7 mouse cellular contexts compared by ENCODE assay signal in genomic region chr9:110631191-110631590, GRCm38 (mm10). TPM values are rescaled to one million over a fixed set of nuclear protein-coding genes. Genes with fewer than 3 reads are reported as not detected.
DNase-seq lines count a peak whose midpoint lies in the region; ATAC-seq and TF ChIP-seq lines count a peak whose summit lies in the region.

No protein-coding gene starts in this region.

- TF ChIP-seq CTCF in spleen, adult 2 months (IDR thresholded peaks at IDR 0.05; ENCODE audit: extremely low read depth, insufficient read depth, insufficient read length, insufficient replicate concordance), result peak; percentile 51; the same call in 1 of the 2 replicates
- peak; percentile 62 for TF ChIP-seq CTCF in bone marrow, adult 2 months (IDR thresholded peaks at IDR 0.05; ENCODE audit: control insufficient read depth, insufficient read depth, low read length)

- no peak for TF ChIP-seq POLR2A in spleen, adult 2 months (IDR thresholded peaks at IDR 0.05; ENCODE audit: low read depth, low read length)
- no peak for TF ChIP-seq POLR2A in bone marrow, adult 2 months (IDR thresholded peaks at IDR 0.05; ENCODE audit: borderline replicate concordance, control insufficient read depth, low read depth, low read length)

- no peaks in the 10 kb centered on the region for H3K27me3 ChIP-seq in spleen, adult 2 months (ENCODE audit: control insufficient read depth, insufficient read depth, low read length)
- H3K27me3 ChIP-seq in forebrain, embryonic 15.5 days, result peaks cover 6% of the 10 kb centered on the region; the same call in 1 of the 2 replicates
- peaks cover 5% of the 10 kb centered on the region; the same call in 1 of the 2 replicates for H3K27me3 ChIP-seq in kidney, embryonic 14.5 days (ENCODE audit: control insufficient read depth, insufficient read depth, low read length)
- H3K27me3 ChIP-seq in midbrain, embryonic 12.5 days, result peaks cover 66% of the 10 kb centered on the region

- peak overlapping the region; percentile 24 for H3K9ac ChIP-seq in forebrain, embryonic 15.5 days (replicated peaks)
- no peak overlapping the region for H3K9ac ChIP-seq in kidney, embryonic 14.5 days (ENCODE audit: low read depth, low read length)
- H3K9ac ChIP-seq in midbrain, embryonic 12.5 days (replicated peaks), result 0 out of 2 replicates have a peak overlapping the region, but pooled peaks have one; percentile 11

- 80% methylated on average over 10 of the region's 10 CpGs for WGBS in spleen, adult 2 months
- 77% methylated on average over 10 of the region's 10 CpGs for WGBS in bone marrow, adult 2 months
- WGBS in forebrain, embryonic 15.5 days, result 7% methylated on average over 10 of the region's 10 CpGs
- WGBS in kidney, embryonic 14.5 days, result 21% methylated on average over 10 of the region's 10 CpGs
- 6% methylated on average over 10 of the region's 10 CpGs for WGBS in midbrain, embryonic 12.5 days

- no peak overlapping the region for H3K27ac ChIP-seq in spleen, adult 2 months (ENCODE audit: insufficient read depth, low read length)
- no peak overlapping the region for H3K27ac ChIP-seq in bone marrow, adult 2 months (ENCODE audit: control insufficient read depth, insufficient read depth, low read depth, low read length, poor library complexity)
- no peak overlapping the region for H3K27ac ChIP-seq in forebrain, embryonic 15.5 days (replicated peaks)
- no peak overlapping the region for H3K27ac ChIP-seq in kidney, embryonic 14.5 days (ENCODE audit: low read depth, low read length)
- H3K27ac ChIP-seq in midbrain, embryonic 12.5 days (replicated peaks), result no peak overlapping the region

- H3K4me1 ChIP-seq in spleen, adult 2 months (ENCODE audit: control insufficient read depth, insufficient read depth, insufficient read length), result no peaks in the 10 kb centered on the region
- H3K4me1 ChIP-seq in bone marrow, adult 2 months (ENCODE audit: control insufficient read depth, insufficient read depth, low read length), result no peaks in the 10 kb centered on the region
- H3K4me1 ChIP-seq in forebrain, embryonic 15.5 days, result peaks cover 10% of the 10 kb centered on the region
- 0 out of 2 replicates have a peak, but pooled peaks cover 7% of the 10 kb centered on the region for H3K4me1 ChIP-seq in kidney, embryonic 14.5 days (ENCODE audit: control insufficient read depth, insufficient read depth, low read length)
- peaks cover 12% of the 10 kb centered on the region; the same call in 1 of the 2 replicates for H3K4me1 ChIP-seq in midbrain, embryonic 12.5 days

- DNase-seq in spleen, adult 2 months (ENCODE audit: low read depth in 1 of 2, low spot score in 2 of 2), result peak in 1 of 2 experiments; percentile 40
- DNase-seq in spleen, adult 12 weeks (ENCODE audit: low spot score), result no peak
- peak; percentile 83 for DNase-seq in thymus, postnatal 4 days

- H3K4me2 ChIP-seq in forebrain, embryonic 15.5 days (replicated peaks), result peak overlapping the region; percentile 54
- peak overlapping the region; percentile 33 for H3K4me2 ChIP-seq in kidney, embryonic 14.5 days (replicated peaks; ENCODE audit: low read depth, low read length)
- peak overlapping the region; percentile 57 for H3K4me2 ChIP-seq in midbrain, embryonic 12.5 days (replicated peaks)

- H3K4me3 ChIP-seq in spleen, adult 2 months (ENCODE audit: extremely low read depth, insufficient read depth, insufficient read length), result no peak overlapping the region
- no peak overlapping the region for H3K4me3 ChIP-seq in bone marrow, adult 2 months (replicated peaks; ENCODE audit: control insufficient read depth, low read depth, low read length)
- H3K4me3 ChIP-seq in forebrain, embryonic 15.5 days, result peak overlapping the region; percentile 29
- H3K4me3 ChIP-seq in kidney, embryonic 14.5 days (ENCODE audit: low read length), result peak overlapping the region; percentile 12; the same call in 1 of the 2 replicates
- peak overlapping the region; percentile 36 for H3K4me3 ChIP-seq in midbrain, embryonic 12.5 days

- no peaks in the 10 kb centered on the region for H3K9me3 ChIP-seq in forebrain, embryonic 15.5 days
- no peaks in the 10 kb centered on the region for H3K9me3 ChIP-seq in kidney, embryonic 14.5 days (ENCODE audit: control insufficient read depth, low read length)
- H3K9me3 ChIP-seq in midbrain, embryonic 12.5 days, result no peaks in the 10 kb centered on the region

- peaks cover 42% of the 10 kb centered on the region for H3K36me3 ChIP-seq in spleen, adult 2 months (ENCODE audit: control insufficient read depth, insufficient read depth, low read length)
- no peaks in the 10 kb centered on the region for H3K36me3 ChIP-seq in forebrain, embryonic 15.5 days
- peaks cover 4% of the 10 kb centered on the region; the same call in 1 of the 2 replicates for H3K36me3 ChIP-seq in kidney, embryonic 14.5 days (ENCODE audit: control insufficient read depth, insufficient read depth, low read length)
- H3K36me3 ChIP-seq in midbrain, embryonic 12.5 days, result no peaks in the 10 kb centered on the region

- 0 out of 2 replicates have a peak, but pooled peaks have one; percentile 31 for ATAC-seq in forebrain, embryonic 15.5 days (replicated peaks)
- ATAC-seq in kidney, embryonic 14.5 days (ENCODE audit: low FRiP score, low TSS enrichment), result no peak
- ATAC-seq in midbrain, embryonic 12.5 days (ENCODE audit: low FRiP score, low read depth), result 0 out of 2 replicates have a peak, but pooled peaks have one; percentile 14

RNA-seq across cellular contexts. Expression of gene Nradd, which starts 6.9 kb away (rescaled TPM):
- polyA plus RNA-seq in spleen, adult 2 months (2012; rRNA removed), result 5.2 and 5.5 TPM in 2 replicates
- polyA plus RNA-seq in bone marrow, adult 2 months (2011; ENCODE audit: insufficient read depth, insufficient read length, low replicate concordance, missing spikeins), result 13.3 and 23.7 TPM in 2 replicates
- polyA plus RNA-seq in forebrain, embryonic 15.5 days (2015; fragmentation: Nextera tagmentation; extraction: Ambion mirVana), result 29.1 and 32.8 TPM in 2 replicates
- polyA plus RNA-seq in kidney, embryonic 14.5 days (2014; fragmentation: Nextera tagmentation; extraction: Ambion mirVana), result 23.6 and 64.4 TPM in 2 replicates
- 41.0 and 44.6 TPM in 2 replicates for polyA plus RNA-seq in midbrain, embryonic 12.5 days (2016; fragmentation: Nextera tagmentation; extraction: Ambion mirVana)

RNA-seq across cellular contexts. Expression of gene Nbeal2, which starts 22.8 kb away (rescaled TPM):
- 78.9 and 82.2 TPM in 2 replicates for polyA plus RNA-seq in spleen, adult 2 months (2012; rRNA removed)
- 46.2 and 119 TPM in 2 replicates for polyA plus RNA-seq in bone marrow, adult 2 months (2011; ENCODE audit: insufficient read depth, insufficient read length, low replicate concordance, missing spikeins)
- polyA plus RNA-seq in forebrain, embryonic 15.5 days (2015; fragmentation: Nextera tagmentation; extraction: Ambion mirVana), result 2.1 and 2.4 TPM in 2 replicates
- polyA plus RNA-seq in kidney, embryonic 14.5 days (2014; fragmentation: Nextera tagmentation; extraction: Ambion mirVana), result 2.6 and 4.8 TPM in 2 replicates
- 2.6 and 3.4 TPM in 2 replicates for polyA plus RNA-seq in midbrain, embryonic 12.5 days (2016; fragmentation: Nextera tagmentation; extraction: Ambion mirVana)

RNA-seq across cellular contexts. Expression of gene Ccdc12, which starts 25.1 kb away (rescaled TPM):
- polyA plus RNA-seq in spleen, adult 2 months (2012; rRNA removed), result 103 and 110 TPM in 2 replicates
- 90.8 and 168 TPM in 2 replicates for polyA plus RNA-seq in bone marrow, adult 2 months (2011; ENCODE audit: insufficient read depth, insufficient read length, low replicate concordance, missing spikeins)
- 120 and 130 TPM in 2 replicates for polyA plus RNA-seq in forebrain, embryonic 15.5 days (2015; fragmentation: Nextera tagmentation; extraction: Ambion mirVana)
- polyA plus RNA-seq in kidney, embryonic 14.5 days (2014; fragmentation: Nextera tagmentation; extraction: Ambion mirVana), result 160 and 193 TPM in 2 replicates
- 132 and 136 TPM in 2 replicates for polyA plus RNA-seq in midbrain, embryonic 12.5 days (2016; fragmentation: Nextera tagmentation; extraction: Ambion mirVana)

Comparison
In these comparisons a context has a peak if more than half of its experiments do, and no peak if none do; other contexts are left out.
1. H3K4me3 ChIP-seq: peak in forebrain, embryonic 15.5 days (single experiment), kidney, embryonic 14.5 days (single experiment) and midbrain, embryonic 12.5 days (single experiment); none in spleen, adult 2 months (single experiment) and bone marrow, adult 2 months (single experiment).
2. Peak in every context shown above with its lines, with median percentiles within 50 percentile points of each other: H3K4me2 ChIP-seq.